ENCODE assay signal across 25 mouse cellular contexts in genomic region chr8:127103256-127103655, GRCm38 (mm10). TPM values are rescaled to one million over a fixed set of nuclear protein-coding genes. Genes with fewer than 3 reads are reported as not detected.
"Had no signal": no experiment of that assay in that cellular context is flagged by ENCODE, and none has a peak within 500 bp of the region (broad histone marks: within the 10 kb centered on the region; RNA-seq: fewer than 3 reads in every experiment).

No protein-coding gene starts in this region.

- H3K36me3 ChIP-seq: limb, embryonic 10.5 days; limb, embryonic 13.5 days; liver, embryonic 12.5 days; liver, embryonic 15.5 days; midbrain, embryonic 13.5 days; neural tube, embryonic 13.5 days had no signal

- H3K27me3 ChIP-seq: limb, embryonic 13.5 days; liver, embryonic 12.5 days; liver, embryonic 15.5 days; midbrain, embryonic 13.5 days; neural tube, embryonic 13.5 days had no signal

- H3K4me1 ChIP-seq: liver, embryonic 12.5 days; liver, embryonic 15.5 days; megakaryocyte, embryonic 14.5 days; midbrain, embryonic 10.5 days had no signal

- ATAC-seq: intestine, embryonic 16.5 days; liver, embryonic 12.5 days; midbrain, embryonic 13.5 days; midbrain, embryonic 16.5 days had no signal

- H3K4me3 ChIP-seq: layer of hippocampus, adult 2 months; limb, embryonic 10.5 days; limb, embryonic 13.5 days; liver, embryonic 12.5 days; liver, embryonic 15.5 days; megakaryocyte, embryonic 14.5 days; midbrain, embryonic 10.5 days; midbrain, embryonic 13.5 days; myocyte; neural tube, embryonic 13.5 days had no signal

- H3K4me2 ChIP-seq: limb, embryonic 13.5 days; liver, embryonic 12.5 days; liver, embryonic 15.5 days; lung, embryonic 14.5 days; midbrain, embryonic 13.5 days; neural tube, embryonic 13.5 days had no signal

- H3K9ac ChIP-seq: limb, embryonic 13.5 days; liver, embryonic 12.5 days; liver, embryonic 15.5 days; lung, embryonic 14.5 days; midbrain, embryonic 13.5 days; neural tube, embryonic 13.5 days had no signal

- H3K9me3 ChIP-seq: limb, embryonic 10.5 days; limb, embryonic 13.5 days; liver, embryonic 12.5 days; liver, embryonic 15.5 days; megakaryocyte, embryonic 14.5 days; midbrain, embryonic 10.5 days; midbrain, embryonic 13.5 days; neural tube, embryonic 13.5 days had no signal

- DNase-seq: kidney, adult 18-20 months; kidney, adult 9 months; kidney, postnatal 14 days; kidney, postnatal 4 days; layer of hippocampus, adult 9-11 months; liver; lung, embryonic 14.5 days; lung, postnatal 10 days; retina, postnatal 1 day; right cerebral cortex, postnatal 25 days; spleen, adult 18-20 months; thymus, postnatal 25 days had no signal

- H3K27ac ChIP-seq: layer of hippocampus, adult 2 months; limb, embryonic 10.5 days; limb, embryonic 13.5 days; liver, embryonic 12.5 days; liver, embryonic 15.5 days; midbrain, embryonic 10.5 days; midbrain, embryonic 13.5 days; neural tube, embryonic 13.5 days had no signal

RNA-seq across cellular contexts. Expression of gene Pard3, which starts 39.6 kb away (rescaled TPM):
- total RNA-seq: monocyte, adult 5-6 weeks had no signal
